Mouse (Mus musculus): Measurements from ENCODE around the gene Robo4.

Robo4 gene

DNA sequence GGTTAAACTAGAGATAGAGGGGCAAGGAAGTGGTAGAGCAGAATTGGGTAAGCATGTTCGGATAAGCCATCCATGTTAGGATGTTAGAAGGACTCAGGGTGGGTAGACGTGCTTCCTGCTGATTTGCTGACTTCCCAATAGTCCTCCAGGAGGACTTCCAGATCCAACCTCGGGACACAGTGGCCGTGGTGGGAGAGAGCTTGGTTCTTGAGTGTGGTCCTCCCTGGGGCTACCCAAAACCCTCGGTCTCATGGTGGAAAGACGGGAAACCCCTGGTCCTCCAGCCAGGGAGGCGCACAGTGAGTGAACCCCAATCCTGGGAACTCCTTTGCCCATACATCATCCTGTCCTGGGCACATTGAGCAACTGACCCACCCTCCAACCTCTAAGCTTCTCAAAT is 1.3 kb downstream of the Robo4 start:
- no peak for DNase-seq

GRCm38 (mm10) chr9:37406372-37406771 is 4.7 kb downstream of the Robo4 start:
- DNase-seq: no peak

GRCm38 (mm10) chr9:37407850-37408502 is 6.3 kb downstream of the Robo4 start:
- no peak for DNase-seq

GRCm38 (mm10) chr9:37409698-37410445 is 8.2 kb downstream of the Robo4 start:
- DNase-seq: no peak

- no peak for DNase-seq
Observed at GRCm38 (mm10) chr9:37412989-37413388, 11.3 kb downstream of the Robo4 start.

GRCm38 (mm10) chr9:37414666-37415065 is 13.0 kb downstream of the Robo4 start:
- DNase-seq: no peak

GRCm38 (mm10) chr9:37418791-37419190 is 17.1 kb downstream of the Robo4 start:
- DNase-seq: no peak

DNA sequence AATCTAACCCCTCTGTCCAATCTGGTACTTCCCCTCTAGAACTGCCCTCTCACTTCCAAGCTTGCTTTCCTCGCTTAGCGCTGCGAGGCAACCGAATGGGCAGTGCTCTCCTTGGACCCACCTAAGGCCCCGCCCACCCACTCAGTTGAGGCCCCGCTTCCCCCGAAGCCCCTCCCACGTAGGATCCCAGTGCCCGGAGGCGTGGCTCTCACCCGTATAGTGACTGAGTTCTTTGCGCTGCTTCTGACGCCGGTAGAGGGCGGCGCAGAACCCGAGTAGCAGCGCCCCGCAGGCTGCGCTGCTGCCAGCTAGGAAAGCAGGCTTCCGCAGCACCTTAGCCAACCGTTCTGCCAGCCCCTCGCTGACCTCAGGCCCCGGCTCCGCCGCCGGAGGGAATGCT is 19.0 kb downstream of the Robo4 start:
- peak; percentile 80 for DNase-seq

DNA sequence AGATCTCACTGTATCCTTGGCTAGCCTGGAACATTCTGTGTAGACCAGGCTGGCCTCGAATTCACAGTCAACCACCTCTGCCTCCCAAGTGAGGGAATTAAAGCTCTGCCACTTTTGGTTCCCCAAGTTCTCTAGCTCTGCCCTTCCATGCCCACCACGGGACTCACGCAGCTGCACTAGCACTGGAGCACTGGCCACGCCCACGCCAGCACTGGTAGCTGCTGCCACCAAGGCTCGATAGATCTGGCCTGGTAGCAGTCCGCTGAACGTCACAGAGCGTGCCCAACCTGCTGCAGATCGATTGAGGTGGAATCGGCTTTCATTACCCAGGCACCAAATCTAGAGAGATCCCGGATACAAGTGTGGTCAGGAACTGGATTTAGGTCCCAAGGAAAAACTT is 19.5 kb downstream of the Robo4 start:
- DNase-seq: no peak

- DNase-seq: no peak
Observed at GRCm38 (mm10) chr9:37429326-37429725, 27.6 kb downstream of the Robo4 start.

- DNase-seq: peak; percentile 77
Observed at GRCm38 (mm10) chr9:37430582-37430981, 28.9 kb downstream of the Robo4 start.

GRCm38 (mm10) chr9:37432026-37432666 is 30.4 kb downstream of the Robo4 start:
- DNase-seq: peak; percentile 77

- DNase-seq: no peak
Observed at GRCm38 (mm10) chr9:37432720-37433421, 31.2 kb downstream of the Robo4 start, which contains the start of gene Robo3. TSS of gene Robo3 (minus strand) at chr9:37433246.

DNA sequence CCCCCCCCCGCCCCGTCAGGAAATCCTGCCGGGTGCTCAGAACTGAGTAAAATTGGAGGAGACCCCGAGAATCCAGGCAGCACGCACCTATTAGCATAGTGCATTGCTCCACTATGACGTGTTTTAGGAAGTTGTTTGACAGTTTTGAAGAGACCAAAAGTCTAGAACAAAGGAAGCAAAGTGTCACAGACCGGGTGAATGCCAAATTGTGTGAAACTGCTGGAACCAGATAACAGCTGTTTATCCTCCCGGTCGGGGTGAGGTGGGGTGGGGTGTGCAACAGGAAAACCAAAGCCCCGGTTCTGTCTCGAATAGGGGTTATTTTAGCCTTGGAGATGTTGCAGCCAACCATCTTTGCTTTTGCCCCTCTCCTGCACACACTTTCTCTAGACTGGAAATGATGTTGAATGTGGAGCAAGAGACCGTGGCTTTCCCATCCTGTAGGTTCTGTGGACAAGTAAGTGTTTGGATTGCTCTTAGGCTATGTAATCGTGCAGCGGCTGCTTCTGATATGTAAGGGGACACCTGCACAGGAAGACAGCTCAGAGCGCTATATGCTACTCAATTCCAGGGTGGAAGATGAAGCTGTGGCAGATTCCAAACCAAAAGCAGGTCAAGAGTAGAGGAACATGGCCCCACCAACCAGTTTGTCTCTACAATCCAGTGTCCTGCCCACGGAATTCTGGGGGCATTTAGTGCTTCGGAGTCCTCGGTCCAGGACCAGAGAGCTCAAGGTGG is 32.3 kb downstream of the Robo4 start:
- DNase-seq: peak; percentile 62

DNA sequence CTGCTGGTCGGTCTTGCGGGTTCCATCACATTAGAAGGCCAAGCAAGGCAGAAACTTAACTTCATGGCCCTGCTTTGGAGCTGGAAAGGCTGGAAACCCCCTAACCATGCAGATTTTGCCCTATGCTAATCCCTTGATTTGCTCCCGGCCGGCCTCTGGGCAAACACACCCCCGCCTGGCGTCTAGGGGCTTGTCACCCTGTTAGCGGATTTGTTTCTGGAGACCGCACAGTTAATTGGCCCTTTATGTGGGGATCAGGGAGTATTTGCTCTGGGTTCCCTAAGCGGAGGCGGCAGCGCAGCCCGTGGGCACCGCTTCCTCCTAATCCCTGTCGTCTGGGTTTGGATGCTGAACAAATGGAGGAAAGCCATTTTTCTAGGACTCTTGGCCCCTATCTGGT is 33.2 kb downstream of the Robo4 start:
- DNase-seq: no peak

DNA sequence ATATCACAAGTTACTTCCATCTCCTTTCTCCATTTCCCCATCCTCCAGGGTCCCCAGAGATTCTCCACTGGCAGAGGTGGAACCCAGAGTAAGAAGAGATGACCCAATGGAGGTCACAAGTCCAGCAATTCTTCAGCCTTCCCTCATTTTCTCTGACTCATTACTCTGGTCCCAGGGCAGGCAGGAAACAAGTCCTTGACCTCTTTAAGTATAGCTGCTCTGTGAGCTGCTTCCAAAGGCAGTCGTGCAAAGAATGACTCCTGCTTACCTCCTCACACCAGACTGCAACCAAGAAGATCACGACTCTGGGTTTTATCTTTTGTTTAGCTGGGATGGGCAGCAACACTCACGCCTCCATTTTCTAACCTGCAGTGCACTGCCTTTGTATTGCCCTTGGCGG is 33.9 kb downstream of the Robo4 start:
- no peak for DNase-seq

GRCm38 (mm10) chr9:37437772-37438735 is 36.4 kb downstream of the Robo4 start:
- peak; percentile 39 for DNase-seq

GRCm38 (mm10) chr9:37452401-37452800 is 50.7 kb downstream of the Robo4 start:
- DNase-seq: no peak

DNA sequence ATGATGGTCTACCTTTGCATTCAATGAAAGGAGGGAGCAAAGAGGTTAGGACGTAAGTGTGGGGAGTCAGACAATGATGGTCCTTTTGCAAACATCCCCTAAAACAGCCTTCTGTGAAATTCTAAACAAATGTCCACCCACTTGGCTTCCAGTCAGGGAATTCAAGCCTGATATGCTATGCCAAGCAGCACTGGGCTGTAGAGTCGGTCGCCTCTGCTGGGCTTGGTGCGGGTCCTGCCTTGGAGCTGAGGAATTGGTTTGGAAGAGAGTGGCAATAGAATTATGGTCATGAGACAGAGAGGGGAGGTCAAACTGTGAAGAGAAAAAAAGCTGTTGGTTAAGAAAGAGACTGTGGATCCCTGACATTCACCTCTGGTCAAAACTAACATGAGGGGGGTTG is 51.6 kb downstream of the Robo4 start:
- DNase-seq: no peak

- DNase-seq: no peak
Observed at GRCm38 (mm10) chr9:37454011-37454492, 52.4 kb downstream of the Robo4 start.

- no peak for DNase-seq
Observed at GRCm38 (mm10) chr9:37454991-37455390, 53.3 kb downstream of the Robo4 start.

All from kidney, adult 11 months (tissue).